Mouse (Mus musculus) urinary bladder, adult 2 months (tissue): Measurements from ENCODE around the gene Pigu. TPM values are rescaled to one million over a fixed set of nuclear protein-coding genes. Genes with fewer than 3 reads are reported as not detected.

Experiments used
- DNase-seq: peaks from one replicate; pipeline ENCODE4 v3.0.0; 2022; ENCODE audit warnings: low spot score
- polyA plus RNA-seq: library from polyadenylated mRNA; depleted of rRNA; stranded (reverse); fragments of >200 nt; gene quantifications from 2 replicates; pipeline ENCODE4 v1.2.3, GENCODE M21; 2012

Gene Pigu
- polyA plus RNA-seq, 1 experiment: 32.2 TPM

- no peak for DNase-seq
These were observed 69.6 kb downstream of the Pigu start for GRCm38 (mm10) chr2:155287456-155288250.

GRCm38 (mm10) chr2:155285744-155286143 lies 71.5 kb downstream of the Pigu start:
- no peak for DNase-seq

GRCm38 (mm10) chr2:155284647-155285046 lies 72.6 kb downstream of the Pigu start:
- DNase-seq: no peak

GRCm38 (mm10) chr2:155283793-155284192 lies 73.4 kb downstream of the Pigu start:
- DNase-seq: no peak

GRCm38 (mm10) chr2:155280116-155280515 lies 77.1 kb downstream of the Pigu start:
- no peak for DNase-seq

GRCm38 (mm10) chr2:155279163-155279562 lies 78.1 kb downstream of the Pigu start:
- no peak for DNase-seq

GRCm38 (mm10) chr2:155278361-155278760 lies 78.9 kb downstream of the Pigu start:
- no peak for DNase-seq

- no peak for DNase-seq
These were observed 79.5 kb downstream of the Pigu start for GRCm38 (mm10) chr2:155277721-155278120.

GRCm38 (mm10) chr2:155276621-155277175 lies 80.5 kb downstream of the Pigu start:
- peak; percentile 89 for DNase-seq

GRCm38 (mm10) chr2:155276195-155276594 lies 81.0 kb downstream of the Pigu start, which contains the start of gene Map1lc3a:
Gene Map1lc3a, plus strand, starts transcription at chr2:155276297.
- DNase-seq: no peak

GRCm38 (mm10) chr2:155273603-155274002 lies 83.6 kb downstream of the Pigu start:
- DNase-seq: no peak

GRCm38 (mm10) chr2:155272396-155273170 lies 84.6 kb downstream of the Pigu start:
- DNase-seq: no peak

- DNase-seq: no peak
These were observed 85.3 kb downstream of the Pigu start for GRCm38 (mm10) chr2:155271957-155272356.

- DNase-seq: no peak
These were observed 90.3 kb downstream of the Pigu start for GRCm38 (mm10) chr2:155266896-155267295.

GRCm38 (mm10) chr2:155265526-155265925 lies 91.7 kb downstream of the Pigu start:
- DNase-seq: no peak

GRCm38 (mm10) chr2:155249588-155249987 lies 107.6 kb downstream of the Pigu start:
- DNase-seq: no peak

GRCm38 (mm10) chr2:155248718-155249117 lies 108.5 kb downstream of the Pigu start:
- DNase-seq: no peak

- no peak for DNase-seq
These were observed 109.0 kb downstream of the Pigu start for GRCm38 (mm10) chr2:155248206-155248605.

GRCm38 (mm10) chr2:155246231-155246630 lies 111.0 kb downstream of the Pigu start:
- no peak for DNase-seq

- DNase-seq: peak; percentile 28
These were observed 114.9 kb downstream of the Pigu start for GRCm38 (mm10) chr2:155242296-155242855.

- no peak for DNase-seq
These were observed 116.3 kb downstream of the Pigu start for GRCm38 (mm10) chr2:155240915-155241314.

- DNase-seq: no peak
These were observed 120.0 kb downstream of the Pigu start for GRCm38 (mm10) chr2:155237276-155237675.
